Comparison of ENCODE assay signal across 15 mouse cellular contexts in the genomic region with DNA sequence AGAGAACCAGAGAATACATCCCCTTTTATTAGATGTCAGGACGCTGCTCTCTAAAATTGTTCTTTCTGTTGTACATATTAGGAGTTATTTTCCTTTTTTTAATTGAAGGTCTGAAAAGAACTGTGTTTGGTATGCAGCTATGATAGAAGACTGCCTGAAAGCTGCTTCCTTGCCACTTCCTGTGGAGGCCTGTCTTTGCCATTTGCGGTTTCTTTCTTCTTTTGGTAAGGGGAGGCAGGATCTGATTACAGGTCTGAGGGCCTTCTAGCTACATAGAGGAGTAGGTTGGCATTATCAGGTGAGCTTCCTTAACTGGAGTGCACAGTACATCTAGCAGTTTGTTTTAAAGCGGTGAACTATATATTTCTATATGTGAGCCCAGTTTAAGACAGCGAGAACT. TPM values are rescaled to one million over a fixed set of nuclear protein-coding genes. Genes with fewer than 3 reads are reported as not detected.
A peak's percentile ranks its signal among the peaks of the same experiment; 100 is the strongest.
DNase-seq lines count a peak whose midpoint lies in the region; ATAC-seq and TF ChIP-seq lines count a peak whose summit lies in the region.
"Had no signal": no experiment of that assay in that cellular context is flagged by ENCODE, and none has a peak within 500 bp of the region (broad histone marks: within the 10 kb centered on the region; RNA-seq: fewer than 3 reads in every experiment).

No protein-coding gene starts in this region.

- TF ChIP-seq CTCF in layer of hippocampus, adult 2 months (conservative IDR thresholded peaks at IDR 0.05) = no peak

- ATAC-seq in activated CD4-positive, CD25-positive, alpha-beta regulatory T cell, adult 4 months = peak; percentile 54

- DNase-seq in layer of hippocampus, adult 2 months (ENCODE audit: low spot score in 2 of 2) = no peak
- no peak for DNase-seq in layer of hippocampus, postnatal 25 days (ENCODE audit: extremely low spot score in 1 of 2, low spot score in 1 of 2)
- peak; percentile 69 for DNase-seq in induced T-regulatory cell, adult 2 months (ENCODE audit: low read depth)
- DNase-seq in thymus, postnatal 36 days = peak; percentile 35 to 41
- no peak for DNase-seq in urinary bladder, postnatal 36 days (ENCODE audit: low spot score in 2 of 2)
- DNase-seq in lung, postnatal 10 days = no peak
- DNase-seq: cerebellum, adult 8-10 months; embryo, embryonic 11 days; gastrocnemius, postnatal 14 days; heart, postnatal 36 days; kidney, adult 2 months; kidney, postnatal 4 days; lung, postnatal 36 days had no signal

- no peak overlapping the region for H3K27ac ChIP-seq in layer of hippocampus, adult 2 months
- H3K27ac ChIP-seq: limb, embryonic 12.5 days had no signal

- peak overlapping the region; percentile 13; the same call in 1 of the 2 replicates for H3K4me3 ChIP-seq in layer of hippocampus, adult 2 months

RNA-seq across cellular contexts. Expression of a gene that starts 2.6 kb away (rescaled TPM):
- 10 to 100 TPM; 47.0 to 47.6 TPM for total RNA-seq in layer of hippocampus, adult 2 months (2021)
- 10 to 100 TPM; 45.3 to 47.3 TPM for total RNA-seq in layer of hippocampus, postnatal 25 days (2021)
- 1 to 10 TPM; 5.1 to 5.5 TPM for polyA plus RNA-seq in activated CD4-positive, CD25-positive, alpha-beta regulatory T cell, adult 4 months (2017; shearing (Covaris generic))

RNA-seq across cellular contexts. Expression of a gene that starts 14.9 kb away (rescaled TPM):
- total RNA-seq in layer of hippocampus, adult 2 months (2021) = 10 to 100 TPM; 87.0 to 94.9 TPM
- total RNA-seq in layer of hippocampus, postnatal 25 days (2021) = 10 to 100 TPM; 84.7 to 86.4 TPM
- polyA plus RNA-seq in activated CD4-positive, CD25-positive, alpha-beta regulatory T cell, adult 4 months (2017; shearing (Covaris generic)) = 100 to 1,000 TPM; 128 to 129 TPM

RNA-seq across cellular contexts. Expression of a gene that starts 29.6 kb away (rescaled TPM):
- 10 to 100 TPM; 40.1 to 44.5 TPM for total RNA-seq in layer of hippocampus, adult 2 months (2021)
- total RNA-seq in layer of hippocampus, postnatal 25 days (2021) = 10 to 100 TPM; 38.7 to 45.0 TPM
- polyA plus RNA-seq in activated CD4-positive, CD25-positive, alpha-beta regulatory T cell, adult 4 months (2017; shearing (Covaris generic)) = 1 to 10 TPM; 2.2 to 2.8 TPM

Comparison
In these comparisons a context has a peak if more than half of its experiments do, and no peak if none do; other contexts are left out.
1. DNase-seq: peak in induced T-regulatory cell, adult 2 months (single experiment) and thymus, postnatal 36 days (2 of 2); none in layer of hippocampus, adult 2 months (0 of 2), layer of hippocampus, postnatal 25 days (0 of 2), urinary bladder, postnatal 36 days (0 of 2) and lung, postnatal 10 days (single experiment).